Mouse (Mus musculus): ENCODE measurements at regions not wholly inside any gene's neighbourhood (a gene's known extent, or its start where the extent isn't known, plus 50 kb on each side); places are given as distances from the start of the nearest gene placed in this dataset.

DNA sequence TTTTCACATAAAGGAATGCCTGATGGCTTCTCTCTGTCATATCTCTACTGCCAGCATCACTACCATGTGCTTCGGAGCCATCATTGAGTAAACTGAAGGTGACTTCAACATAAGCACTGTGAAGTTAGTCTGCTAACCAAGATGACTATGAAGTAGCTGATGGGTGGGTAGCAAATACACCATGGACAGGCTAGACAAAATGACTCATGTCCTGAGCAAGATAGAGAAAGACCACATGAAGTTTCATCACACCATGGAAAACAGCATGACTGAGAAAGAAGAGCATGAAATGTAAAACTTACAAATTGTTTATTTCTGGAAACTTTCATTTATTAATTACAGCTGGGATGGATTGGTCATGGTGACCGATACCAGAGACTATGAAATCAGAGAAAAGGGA lies 249.3 kb upstream of the Zpld1 start:
- TF ChIP-seq CTCF (IDR thresholded peaks at IDR 0.05; ENCODE audit: borderline replicate concordance, control insufficient read depth, extremely low read depth, insufficient read depth, low read length, poor library complexity) (no peak), POLR2A (IDR thresholded peaks at IDR 0.05; ENCODE audit: control insufficient read depth, extremely low read depth, insufficient read depth, low read length, poor library complexity) (no peak)
